Mouse (Mus musculus) testis, adult 2 months (tissue): Measurements from ENCODE around the gene Kpna1. TPM values are rescaled to one million over a fixed set of nuclear protein-coding genes. Genes with fewer than 3 reads are reported as not detected.
"Not testable (repeated sequence)": the region's sequence is repeated elsewhere in the genome, so short reads cannot be mapped to it uniquely, and the experiment has no call there.

Experiments used
- H3K27ac ChIP-seq: fragments of 200-500 bp; 2 replicates; pipeline ENCODE4 v1.5.1; 2012; ENCODE audit warnings: low read depth, low read length; ENCODE audit not compliant: control insufficient read depth, insufficient read depth
- H3K27me3 ChIP-seq: fragments of 200-500 bp; 2 replicates; pipeline ENCODE4 v1.6.1; 2012; ENCODE audit warnings: mild to moderate bottlenecking, low read length, moderate library complexity; ENCODE audit not compliant: control insufficient read depth, insufficient read depth
- H3K36me3 ChIP-seq: fragments of 200-500 bp; 2 replicates; pipeline ENCODE4 v1.6.1; 2012; ENCODE audit warnings: mild to moderate bottlenecking, low read length; ENCODE audit not compliant: control insufficient read depth, insufficient read depth
- H3K4me1 ChIP-seq: fragments of 200-500 bp; 2 replicates; pipeline ENCODE4 v1.6.1; 2012; ENCODE audit warnings: low read length; ENCODE audit not compliant: control insufficient read depth, insufficient read depth
- H3K4me3 ChIP-seq: fragments of 200-500 bp; 2 replicates; pipeline ENCODE4 v1.5.1; 2012; ENCODE audit warnings: low read depth, mild to moderate bottlenecking, low read length, moderate library complexity, mixed read lengths; ENCODE audit not compliant: control insufficient read depth
- CTCF ChIP-seq: fragments of 200-500 bp; IDR thresholded peaks from 2 replicates; pipeline ENCODE4 v1.5.1; 2012; ENCODE audit warnings: low read depth, mild to moderate bottlenecking, inconsistent platforms, low read length, moderate library complexity; ENCODE audit not compliant: control insufficient read depth, insufficient read depth, insufficient replicate concordance
- POLR2A ChIP-seq: fragments of 200-500 bp; IDR thresholded peaks from 2 replicates; pipeline ENCODE4 v1.6.1; 2012; ENCODE audit warnings: low read depth, mild to moderate bottlenecking, inconsistent platforms, low read length, moderate library complexity; ENCODE audit not compliant: control insufficient read depth
- polyA plus RNA-seq: library from polyadenylated mRNA; depleted of rRNA; stranded (reverse); fragments of >200 nt; gene quantifications from 2 replicates; pipeline ENCODE4 v1.2.3, GENCODE M21; 2012

Gene Kpna1
- polyA plus RNA-seq, 1 experiment: 13.7 TPM

DNA sequence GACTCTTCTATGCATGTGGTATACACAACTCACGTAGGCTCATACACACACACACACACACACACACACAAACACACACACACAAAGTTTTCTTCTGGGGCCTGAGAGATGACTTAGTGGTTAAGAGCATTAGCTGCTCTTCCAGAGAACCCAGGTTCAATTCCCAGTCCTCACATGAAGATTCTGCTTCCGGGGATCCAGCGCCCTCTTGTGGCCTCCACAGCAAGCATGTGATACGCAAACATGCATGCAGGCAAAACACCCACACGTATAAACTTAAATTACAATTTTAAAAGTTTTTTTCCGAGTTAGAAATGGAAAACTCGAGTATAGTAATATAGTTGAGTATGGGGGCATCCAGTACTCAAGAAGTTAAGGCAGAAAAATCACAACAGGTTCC is 37.2 kb upstream of the Kpna1 start:
- H3K27ac ChIP-seq: no peak overlapping the region
- H3K4me3 ChIP-seq: no peak overlapping the region
- H3K36me3 ChIP-seq: no peaks in the 10 kb centered on the region
- TF ChIP-seq CTCF: peak; percentile 27; the same call in 1 of the 2 replicates
- no peak for TF ChIP-seq POLR2A
- H3K4me1 ChIP-seq: peaks cover 3% of the 10 kb centered on the region; the same call in 1 of the 2 replicates
- H3K27me3 ChIP-seq: no peaks in the 10 kb centered on the region

DNA sequence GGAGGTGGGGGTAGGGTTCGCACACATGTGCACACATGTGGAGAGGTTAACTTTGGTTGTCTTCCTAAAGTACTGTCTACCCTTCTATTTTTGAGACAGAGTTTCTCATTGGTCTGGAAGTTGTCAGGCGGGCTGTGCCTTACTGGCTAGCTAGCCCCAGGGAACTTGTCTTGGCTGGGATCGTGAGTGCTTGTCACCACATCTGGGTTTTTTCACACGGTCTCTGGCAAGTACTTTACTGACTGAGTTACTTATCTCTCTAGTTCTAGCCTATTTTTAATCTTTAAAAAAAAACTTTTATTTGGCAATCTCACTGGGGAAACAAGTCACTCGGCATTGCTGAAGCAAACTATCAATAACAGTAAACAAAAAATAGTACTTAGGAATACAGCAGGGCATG is 29.3 kb upstream of the Kpna1 start:
- TF ChIP-seq POLR2A (no peak), CTCF (no peak)
- H3K4me3 ChIP-seq: no peak overlapping the region

DNA sequence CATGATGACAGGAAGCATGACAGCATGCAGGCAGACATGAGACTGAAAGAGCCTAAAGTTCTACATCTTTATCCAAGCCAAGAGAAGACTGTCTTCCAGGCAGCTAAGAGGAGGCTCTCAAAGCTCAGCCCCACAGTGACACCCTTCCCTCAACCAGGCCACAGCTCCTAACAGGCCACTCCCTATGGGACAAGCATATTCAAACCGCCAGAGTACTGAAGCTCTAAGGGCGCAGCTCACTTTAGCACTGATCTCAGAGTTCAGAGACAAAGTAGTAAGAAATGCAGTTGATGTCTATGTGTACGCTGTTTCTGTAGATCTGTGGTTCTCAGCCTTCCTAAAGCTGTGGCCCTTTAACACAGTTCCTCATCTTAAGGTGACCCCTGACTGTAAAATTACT is 27.3 kb upstream of the Kpna1 start:
- Histone ChIP-seq H3K36me3 (no peaks in the 10 kb centered on the region), H3K4me3 (no peak overlapping the region), H3K27ac (no peak overlapping the region), H3K4me1 (no peaks in the 10 kb centered on the region), H3K27me3 (no peaks in the 10 kb centered on the region)
- TF ChIP-seq POLR2A (no peak), CTCF (no peak)

More for the DNA sequence above, 29.3 kb upstream of the Kpna1 start:
- H3K4me1 ChIP-seq: no peaks in the 10 kb centered on the region
- no peaks in the 10 kb centered on the region for H3K36me3 ChIP-seq
- no peaks in the 10 kb centered on the region for H3K27me3 ChIP-seq
- H3K27ac ChIP-seq: no peak overlapping the region

DNA sequence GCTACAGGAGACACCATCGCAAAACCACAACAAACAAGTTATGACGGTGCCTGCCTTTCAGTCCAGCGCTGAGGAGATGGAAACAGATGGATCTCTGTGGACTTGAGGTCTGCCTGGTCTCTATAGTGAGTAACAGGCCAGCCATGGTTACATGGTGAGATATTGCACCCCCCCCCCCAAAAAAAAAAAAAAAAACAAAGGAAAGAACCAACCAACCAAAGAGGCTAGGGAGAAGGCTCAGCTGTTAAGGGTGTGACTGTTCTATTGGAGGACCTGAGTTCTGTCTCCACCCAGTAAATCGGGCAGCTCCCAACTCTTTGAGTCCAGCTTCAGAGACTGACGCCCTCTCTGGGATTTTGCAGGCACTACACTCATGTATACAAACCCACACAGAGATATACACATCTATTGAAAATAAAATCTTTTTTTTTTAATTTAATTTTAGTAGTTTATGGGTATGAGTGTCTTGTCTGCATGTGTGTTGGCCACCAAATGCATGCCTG is 25.9 kb upstream of the Kpna1 start:
- Histone ChIP-seq H3K36me3 (no peaks in the 10 kb centered on the region), H3K4me3 (no peak overlapping the region), H3K27me3 (no peaks in the 10 kb centered on the region), H3K27ac (no peak overlapping the region), H3K4me1 (no peaks in the 10 kb centered on the region)
- TF ChIP-seq POLR2A: no peak
- TF ChIP-seq CTCF: no peak

DNA sequence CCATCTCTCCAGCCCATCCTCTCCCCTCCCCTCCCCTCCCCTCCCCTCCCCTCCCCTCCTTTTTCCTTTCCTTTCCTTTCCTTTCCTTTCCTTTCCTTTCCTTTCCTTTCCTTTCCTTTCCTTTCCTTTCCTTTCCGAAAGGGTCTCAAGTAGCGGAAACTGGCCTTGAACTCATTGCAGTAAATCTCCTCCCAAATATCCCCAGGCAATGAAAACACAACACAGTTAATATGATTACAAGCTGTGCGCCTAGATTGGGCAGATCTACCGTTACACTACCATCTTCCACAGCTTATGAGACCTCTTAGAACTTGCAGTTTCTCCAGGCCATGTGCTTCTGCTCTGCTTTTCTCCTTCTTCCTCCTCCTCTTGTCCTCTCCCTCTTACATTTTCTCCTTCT is 12.6 kb upstream of the Kpna1 start:
- H3K27me3 ChIP-seq, H3K4me1 ChIP-seq, H3K27ac ChIP-seq, H3K36me3 ChIP-seq, H3K4me3 ChIP-seq: not testable (repeated sequence)

DNA sequence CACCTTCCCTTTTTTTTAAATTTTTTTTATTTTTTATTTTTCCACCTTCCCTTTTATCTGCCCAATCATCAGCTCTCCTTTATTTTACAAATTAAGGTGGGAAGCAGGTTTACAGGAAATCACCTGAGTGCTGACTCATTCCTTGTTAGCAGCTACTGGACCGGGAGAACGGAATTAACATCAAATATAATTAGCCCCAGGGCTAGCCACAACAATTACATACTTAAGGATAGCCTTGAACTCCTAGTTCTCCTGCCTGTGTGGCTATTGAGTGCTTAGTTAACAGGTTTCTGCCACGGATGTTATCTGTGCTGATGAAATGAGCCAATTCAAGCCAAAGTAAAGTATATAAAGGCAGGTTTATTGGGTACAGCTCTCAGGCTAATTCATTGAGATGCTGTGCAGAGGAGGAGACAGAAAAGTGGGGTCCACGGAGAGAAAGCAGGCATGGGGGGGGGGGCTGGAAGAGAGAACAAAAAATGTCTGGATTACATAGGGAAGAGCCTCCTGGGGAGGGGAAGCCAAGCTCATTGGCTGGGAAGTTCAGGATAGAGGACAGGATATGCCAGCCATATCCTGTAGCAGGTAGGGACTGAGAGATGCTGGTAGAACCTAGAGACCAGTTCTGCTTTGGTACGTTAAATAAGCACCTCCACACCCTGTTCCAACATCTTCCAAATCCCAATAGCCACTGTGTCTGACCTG is 12.0 kb upstream of the Kpna1 start:
- H3K27me3 ChIP-seq: no peaks in the 10 kb centered on the region
- H3K36me3 ChIP-seq: no peaks in the 10 kb centered on the region
- H3K27ac ChIP-seq: no peak overlapping the region
- TF ChIP-seq CTCF: no peak
- no peak for TF ChIP-seq POLR2A
- H3K4me3 ChIP-seq: no peak overlapping the region
- H3K4me1 ChIP-seq: no peaks in the 10 kb centered on the region

DNA sequence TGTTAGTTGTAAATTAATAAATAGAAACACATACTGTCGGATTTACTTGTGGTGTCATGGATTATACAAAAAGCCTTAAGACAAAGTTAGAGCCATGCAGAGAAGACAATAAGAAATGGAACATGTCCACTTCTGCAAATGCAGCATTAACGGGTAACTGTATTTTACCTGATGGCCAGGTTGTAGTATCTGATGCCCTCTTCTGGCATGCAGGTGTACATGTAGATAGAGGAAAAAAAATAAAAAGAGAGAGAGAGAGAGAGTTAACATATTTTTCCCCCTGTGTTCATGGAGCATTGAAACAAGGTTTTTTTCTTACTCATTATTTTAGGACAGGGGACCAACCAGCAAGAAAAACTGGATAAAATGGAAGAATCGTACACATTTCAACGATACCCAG is 11.2 kb upstream of the Kpna1 start:
- TF ChIP-seq CTCF: no peak
- no peak for TF ChIP-seq POLR2A
- H3K27ac ChIP-seq: no peak overlapping the region
- H3K36me3 ChIP-seq: no peaks in the 10 kb centered on the region
- no peaks in the 10 kb centered on the region for H3K4me1 ChIP-seq
- H3K4me3 ChIP-seq: no peak overlapping the region
- H3K27me3 ChIP-seq: no peaks in the 10 kb centered on the region

DNA sequence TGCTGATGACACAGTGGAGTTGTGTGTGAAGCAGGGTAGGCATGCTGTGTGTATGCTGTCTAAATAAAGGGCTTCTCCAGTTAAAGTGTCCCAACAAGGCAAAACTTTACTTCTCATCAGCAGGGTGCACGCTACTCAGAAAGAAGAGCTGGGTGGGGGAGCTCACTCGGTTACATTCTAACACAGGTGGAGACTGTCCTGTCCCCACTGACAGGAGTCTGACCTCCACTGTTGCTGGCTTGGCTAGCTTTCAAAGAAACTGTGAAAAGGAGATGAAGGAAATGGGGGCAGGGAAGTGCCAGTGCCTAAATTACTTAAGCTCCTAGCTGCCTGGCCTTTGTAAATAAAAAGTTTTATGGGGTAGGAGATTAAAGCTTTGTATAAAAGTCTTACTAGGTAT is 10.4 kb upstream of the Kpna1 start:
- Histone ChIP-seq H3K4me3 (no peak overlapping the region), H3K27ac (no peak overlapping the region), H3K27me3 (no peaks in the 10 kb centered on the region), H3K36me3 (no peaks in the 10 kb centered on the region), H3K4me1 (no peaks in the 10 kb centered on the region)
- TF ChIP-seq POLR2A (no peak), CTCF (no peak)
